Mouse (Mus musculus) kidney, adult 11 months (tissue): Measurements from ENCODE around the gene Svbp.

ENCODE experiments used
- DNase-seq: peaks from one replicate; pipeline ENCODE4 v3.0.0; 2022

Gene Svbp

GRCm38 (mm10) chr4:119194909-119195581 is at the start of gene Svbp:
TSS of gene Svbp (plus strand) at chr4:119195306.
- peak; percentile 78 for DNase-seq

GRCm38 (mm10) chr4:119146816-119147215 is 48.3 kb upstream of the Svbp start:
- DNase-seq, result no peak

- DNase-seq, result no peak
Measured at GRCm38 (mm10) chr4:119147347-119147746, 47.8 kb upstream of the Svbp start.

GRCm38 (mm10) chr4:119148741-119149140 is 46.4 kb upstream of the Svbp start:
- no peak for DNase-seq

- peak; percentile 43 for DNase-seq
Measured at GRCm38 (mm10) chr4:119157186-119157585, 37.9 kb upstream of the Svbp start.

- no peak for DNase-seq
Measured at GRCm38 (mm10) chr4:119157891-119158290, 37.2 kb upstream of the Svbp start.

- no peak for DNase-seq
Measured at GRCm38 (mm10) chr4:119161358-119161757, 33.7 kb upstream of the Svbp start.

GRCm38 (mm10) chr4:119162990-119163389 is 32.1 kb upstream of the Svbp start:
- no peak for DNase-seq

- no peak for DNase-seq
Measured at GRCm38 (mm10) chr4:119165916-119166315, 29.2 kb upstream of the Svbp start.

GRCm38 (mm10) chr4:119167068-119167467 is 28.0 kb upstream of the Svbp start:
- no peak for DNase-seq

- peak; percentile 76 for DNase-seq
Measured at GRCm38 (mm10) chr4:119167663-119168062, 27.4 kb upstream of the Svbp start.

GRCm38 (mm10) chr4:119172919-119173650 is 22.0 kb upstream of the Svbp start:
- DNase-seq, result no peak

GRCm38 (mm10) chr4:119173851-119174453 is 21.2 kb upstream of the Svbp start, which contains the start of gene Zfp691:
TSS of gene Zfp691 (minus strand) at chr4:119174195.
- peak; percentile 97 for DNase-seq

- DNase-seq, result no peak
Measured at GRCm38 (mm10) chr4:119177702-119178101, 17.4 kb upstream of the Svbp start.

GRCm38 (mm10) chr4:119178331-119178730 is 16.8 kb upstream of the Svbp start:
- DNase-seq, result peak; percentile 29

GRCm38 (mm10) chr4:119180133-119180707 is 14.9 kb upstream of the Svbp start:
- no peak for DNase-seq

GRCm38 (mm10) chr4:119181456-119181855 is 13.7 kb upstream of the Svbp start:
- no peak for DNase-seq

- no peak for DNase-seq
Measured at GRCm38 (mm10) chr4:119183525-119183924, 11.6 kb upstream of the Svbp start.

- DNase-seq, result no peak
Measured at GRCm38 (mm10) chr4:119185771-119186170, 9.3 kb upstream of the Svbp start.

GRCm38 (mm10) chr4:119188060-119188785 is 6.9 kb upstream of the Svbp start:
- DNase-seq, result no peak

- no peak for DNase-seq
Measured at GRCm38 (mm10) chr4:119189392-119189791, 5.7 kb upstream of the Svbp start.

- DNase-seq, result no peak
Measured at GRCm38 (mm10) chr4:119189864-119190263, 5.2 kb upstream of the Svbp start, which contains the start of gene Ermap. TSS of gene Ermap (minus strand) at chr4:119190011.

- no peak for DNase-seq
Measured at GRCm38 (mm10) chr4:119190618-119191017, 4.5 kb upstream of the Svbp start.
